Mouse (Mus musculus) ES-CJ7 (cell line): Measurements from ENCODE around the gene Upk1b.

Experiments
- DNase-seq: peaks from one replicate; pipeline ENCODE4 v3.0.0; 2011; ENCODE audit warnings: low read depth, low spot score

Upk1b gene

GRCm38 (mm10) chr16:38724256-38724655, 75.9 kb downstream of the Upk1b start:
- no peak for DNase-seq
